Mouse (Mus musculus) kidney, embryonic 16.5 days (tissue): ENCODE measurements around the gene Top3a. TPM values are rescaled to one million over a fixed set of nuclear protein-coding genes. Genes with fewer than 3 reads are reported as not detected.

Experiments used
- ATAC-seq: fragments of 200-750 bp; cut with Nextera tagmentation; 2 replicates; pipeline ENCODE4 v1.8.0; 2017; ENCODE audit warnings: moderate TSS enrichment; ENCODE audit not compliant: low FRiP score, low TSS enrichment
- H3K27ac ChIP-seq: fragments of 300-500 bp; sonication (generic); 2 replicates; pipeline ENCODE4 v1.5.1; 2014; ENCODE audit warnings: low read length
- H3K27me3 ChIP-seq: fragments of 300-500 bp; sonication (generic); 2 replicates; pipeline ENCODE4 v1.6.1; 2014; ENCODE audit warnings: low read length, control low read depth, mixed read lengths; ENCODE audit not compliant: insufficient read depth
- H3K36me3 ChIP-seq: fragments of 300-500 bp; sonication (generic); 2 replicates; pipeline ENCODE4 v1.6.1; 2014; ENCODE audit warnings: low read length, control low read depth, mixed read lengths; ENCODE audit not compliant: insufficient read depth
- H3K4me1 ChIP-seq: fragments of 300-500 bp; sonication (generic); 2 replicates; pipeline ENCODE4 v1.6.1; 2014; ENCODE audit warnings: low read length, control low read depth, mixed read lengths; ENCODE audit not compliant: insufficient read depth
- H3K4me2 ChIP-seq: fragments of 300-500 bp; sonication (generic); replicated peaks from 2 replicates; pipeline ENCODE4 v1.6.1; 2014; ENCODE audit warnings: low read depth, low read length
- H3K4me3 ChIP-seq: fragments of 300-500 bp; sonication (generic); 2 replicates; pipeline ENCODE4 v1.5.1; 2014; ENCODE audit warnings: mild to moderate bottlenecking, low read length
- H3K9ac ChIP-seq: fragments of 300-500 bp; sonication (generic); replicated peaks from 2 replicates; pipeline ENCODE4 v1.6.1; 2014; ENCODE audit warnings: low read length
- H3K9me3 ChIP-seq: fragments of 300-500 bp; sonication (generic); 2 replicates; pipeline ENCODE4 v1.6.1; 2016; ENCODE audit warnings: low read length, control low read depth
- WGBS: fragments of 180-500 bp; shearing (Covaris S2); extraction: QIAGEN DNeasy Blood & Tissue Kit; methylation state at CpG from one replicate; pipeline ENCODE4 v1.1.7; 2014; 5-methylcytosine and 5-hydroxymethylcytosine counted together
- polyA plus RNA-seq: library from polyadenylated mRNA; unstranded; fragments of >200 nt; fragmentation: Nextera tagmentation; extraction: Ambion mirVana; gene quantifications from 2 replicates; pipeline ENCODE4 v1.2.1, GENCODE M21; 2015

Gene Top3a
- polyA plus RNA-seq, 1 experiment from 2014 or later, result 17.1 TPM

DNA sequence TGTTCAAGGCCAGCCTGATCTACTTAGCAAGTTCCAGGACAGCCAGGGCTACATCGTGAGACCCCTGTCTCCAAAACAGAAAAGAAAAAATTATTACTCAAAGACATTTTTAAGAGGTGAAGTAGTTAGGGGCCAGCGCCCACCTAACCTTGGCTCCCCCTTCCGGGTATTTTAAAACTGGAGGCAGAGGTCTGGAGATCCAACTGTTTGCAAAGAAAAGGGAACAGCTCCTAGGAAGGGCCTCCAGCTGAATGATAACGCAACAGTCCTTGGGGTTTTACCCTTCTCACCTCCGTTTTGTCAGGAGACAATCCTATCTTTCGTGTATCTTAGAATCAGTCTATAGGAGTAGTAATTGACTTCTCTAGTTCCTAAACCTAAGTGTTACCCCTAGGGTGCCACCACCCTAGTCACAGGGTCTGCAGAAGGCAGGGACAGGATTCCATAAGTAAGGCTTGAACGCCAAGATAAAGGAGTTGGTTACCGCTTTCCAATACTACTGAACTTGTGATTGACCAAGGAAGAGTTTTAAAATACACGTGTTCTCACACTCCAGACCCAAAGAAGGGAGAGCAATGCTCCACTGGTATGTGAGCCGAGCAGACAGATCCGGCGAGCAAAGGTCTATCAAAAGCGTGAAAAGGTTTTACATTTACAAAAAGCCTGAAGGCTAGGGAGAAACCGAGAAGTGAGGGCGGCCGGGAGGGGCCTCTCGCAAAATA lies 897 bp downstream of the Top3a start:
- WGBS, result 1% methylated on average over 17 of the region's 17 CpGs
- no peak for ATAC-seq
- peaks cover 45% of the 10 kb centered on the region for H3K4me1 ChIP-seq

DNA sequence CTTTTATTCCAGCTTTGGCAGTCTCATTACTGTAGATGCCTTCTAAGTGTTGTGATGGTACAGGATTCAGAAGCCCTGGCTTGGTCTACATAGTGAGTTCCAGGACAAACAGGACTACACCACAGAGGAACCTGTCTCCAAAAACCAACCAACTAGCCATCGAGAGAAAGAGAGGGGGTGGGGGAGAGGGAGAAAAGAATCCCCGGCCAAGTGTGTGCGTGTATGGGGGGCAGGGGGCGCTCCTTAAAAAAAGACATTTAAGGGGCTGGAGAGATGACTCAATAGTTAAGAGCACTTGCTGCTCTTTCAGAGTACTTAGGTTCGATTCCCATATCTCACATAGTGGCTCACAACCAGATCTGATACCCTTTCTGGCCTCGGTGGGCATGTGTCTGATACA lies 1.6 kb downstream of the Top3a start:
- H3K36me3 ChIP-seq, result peaks cover 16% of the 10 kb centered on the region; the same call in 1 of the 2 replicates
- no peaks in the 10 kb centered on the region for H3K27me3 ChIP-seq
- H3K4me3 ChIP-seq, result peak overlapping the region; percentile 69
- H3K9me3 ChIP-seq, result no peaks in the 10 kb centered on the region
- ATAC-seq, result no peak
- peak overlapping the region; percentile 93 for H3K4me2 ChIP-seq
- peaks cover 38% of the 10 kb centered on the region for H3K4me1 ChIP-seq
- peak overlapping the region; percentile 77; the same call in 1 of the 2 replicates for H3K9ac ChIP-seq
- 48% methylated on average over 6 of the region's 6 CpGs for WGBS
- H3K27ac ChIP-seq, result no peak overlapping the region

More for the DNA sequence above, 897 bp downstream of the Top3a start:
- Histone ChIP-seq H3K9me3 (no peaks in the 10 kb centered on the region), H3K27ac (peak overlapping the region; percentile 91), H3K4me3 (peak overlapping the region; percentile 69), H3K36me3 (peaks cover 16% of the 10 kb centered on the region; the same call in 1 of the 2 replicates), H3K27me3 (no peaks in the 10 kb centered on the region), H3K4me2 (peak overlapping the region; percentile 93), H3K9ac (peak overlapping the region; percentile 77)

DNA sequence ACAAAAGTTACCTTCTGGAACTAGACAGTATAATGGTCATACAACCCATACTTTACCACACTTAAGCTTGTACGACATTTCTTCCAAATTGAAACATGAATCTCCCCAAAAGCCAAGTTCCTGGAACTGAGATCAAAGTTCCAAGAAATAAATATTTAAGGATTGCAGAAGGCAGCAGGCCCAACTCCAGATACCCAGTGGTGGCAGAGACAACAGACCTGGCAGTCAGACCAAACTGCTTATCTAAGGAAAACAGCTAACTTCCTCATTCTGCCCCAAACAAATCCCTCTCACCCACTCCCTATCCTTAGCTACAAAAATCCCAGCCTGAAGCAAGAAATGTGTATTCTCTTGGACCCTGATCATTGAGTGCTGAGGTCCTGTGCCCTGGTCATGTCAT lies 2.3 kb downstream of the Top3a start:
- 0 out of 2 replicates have a peak overlapping the region, but pooled peaks have one; percentile 19 for H3K9ac ChIP-seq
- WGBS, result 81% methylated on average over 1 of the region's 1 CpGs

DNA sequence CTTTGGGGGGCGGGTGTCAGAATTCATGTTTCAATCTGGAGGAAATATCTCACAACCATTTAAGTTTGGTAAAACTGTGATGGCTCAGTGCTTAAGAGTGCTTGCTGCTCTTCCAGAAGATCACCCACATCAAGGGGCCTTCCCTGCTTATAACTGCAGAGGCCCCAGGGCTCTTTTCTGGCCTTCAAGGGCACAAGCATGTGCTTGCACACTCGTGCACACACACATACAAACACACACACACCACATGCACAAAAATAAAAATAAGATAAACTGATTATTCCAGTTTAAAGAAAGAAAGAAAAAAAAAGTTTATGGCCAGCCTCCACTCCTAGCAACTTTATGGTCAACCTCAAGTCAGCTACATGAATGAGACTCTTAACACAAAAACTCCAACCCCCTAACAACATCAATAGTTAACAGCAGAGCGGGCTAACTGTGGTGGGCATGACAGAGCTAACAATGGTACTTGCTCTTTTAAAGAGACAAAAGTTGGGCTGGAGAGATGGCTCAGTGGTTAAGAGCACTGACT lies 2.9 kb downstream of the Top3a start:
- no peak overlapping the region for H3K27ac ChIP-seq
- no peaks in the 10 kb centered on the region for H3K9me3 ChIP-seq
- no peak overlapping the region for H3K4me3 ChIP-seq
- H3K4me2 ChIP-seq, result no peak overlapping the region
- 0 out of 2 replicates have a peak overlapping the region, but pooled peaks have one; percentile 22 for H3K9ac ChIP-seq
- ATAC-seq, result no peak
- peaks cover 25% of the 10 kb centered on the region for H3K4me1 ChIP-seq
- no peaks in the 10 kb centered on the region for H3K27me3 ChIP-seq
- H3K36me3 ChIP-seq, result peaks cover 7% of the 10 kb centered on the region; the same call in 1 of the 2 replicates
- WGBS, result 86% methylated on average over 3 of the region's 3 CpGs

More for the DNA sequence above, 2.3 kb downstream of the Top3a start:
- Histone ChIP-seq H3K4me3 (no peak overlapping the region), H3K4me1 (peaks cover 31% of the 10 kb centered on the region), H3K9me3 (no peaks in the 10 kb centered on the region), H3K4me2 (no peak overlapping the region; the same call in 1 of the 2 replicates), H3K27me3 (no peaks in the 10 kb centered on the region), H3K27ac (no peak overlapping the region), H3K36me3 (peaks cover 12% of the 10 kb centered on the region; the same call in 1 of the 2 replicates)
- no peak for ATAC-seq

DNA sequence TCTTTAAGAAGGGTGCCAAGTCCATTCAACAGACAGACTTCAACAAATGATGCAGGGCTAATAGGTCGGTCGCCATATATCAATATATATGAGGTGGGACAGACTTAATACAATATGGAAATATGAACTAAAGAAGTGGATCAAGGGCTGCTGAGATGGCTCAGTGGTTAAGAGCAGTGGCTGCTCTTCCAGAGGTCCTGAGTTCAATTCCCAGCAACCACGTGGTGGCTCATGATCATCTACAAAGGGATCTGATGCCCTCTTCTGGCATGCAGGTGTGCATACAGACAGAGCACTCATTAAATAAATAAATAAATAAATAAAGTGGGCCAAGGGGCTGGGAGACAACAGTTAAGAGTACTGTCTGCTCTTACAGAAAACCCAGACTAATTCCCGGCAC lies 5.0 kb downstream of the Top3a start:
- ATAC-seq, result no peak
- Histone ChIP-seq H3K4me1 (peaks cover 15% of the 10 kb centered on the region), H3K36me3 (no peaks in the 10 kb centered on the region), H3K27ac (no peak overlapping the region), H3K4me2 (no peak overlapping the region), H3K9ac (no peak overlapping the region), H3K27me3 (no peaks in the 10 kb centered on the region), H3K4me3 (no peak overlapping the region), H3K9me3 (no peaks in the 10 kb centered on the region)
- 85% methylated on average over 4 of the region's 4 CpGs for WGBS

DNA sequence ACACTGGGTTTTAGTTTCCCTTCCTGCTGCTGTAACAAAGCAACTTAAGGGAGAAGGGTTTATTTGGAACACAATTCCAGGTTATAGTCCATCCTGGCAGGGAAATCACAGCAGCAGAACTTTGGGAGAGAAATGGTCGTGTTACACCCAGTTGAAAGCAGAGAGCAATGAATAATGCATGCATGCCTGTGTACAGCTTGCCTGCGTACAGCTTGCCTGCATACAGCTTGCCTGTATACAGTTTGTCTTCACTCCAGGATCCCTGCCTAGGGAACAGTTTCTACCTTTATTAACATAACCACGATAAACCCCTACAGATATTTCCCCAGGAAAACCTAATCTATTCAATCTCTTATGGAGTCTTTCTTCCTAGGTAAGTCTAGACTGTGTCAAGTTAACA lies 6.4 kb downstream of the Top3a start:
- ATAC-seq, result no peak
- Histone ChIP-seq H3K27me3 (no peaks in the 10 kb centered on the region), H3K36me3 (no peaks in the 10 kb centered on the region), H3K4me2 (no peak overlapping the region), H3K4me3 (no peak overlapping the region), H3K27ac (no peak overlapping the region), H3K4me1 (peaks cover 10% of the 10 kb centered on the region), H3K9ac (no peak overlapping the region), H3K9me3 (no peaks in the 10 kb centered on the region)
- WGBS, result 83% methylated on average over 3 of the region's 3 CpGs

DNA sequence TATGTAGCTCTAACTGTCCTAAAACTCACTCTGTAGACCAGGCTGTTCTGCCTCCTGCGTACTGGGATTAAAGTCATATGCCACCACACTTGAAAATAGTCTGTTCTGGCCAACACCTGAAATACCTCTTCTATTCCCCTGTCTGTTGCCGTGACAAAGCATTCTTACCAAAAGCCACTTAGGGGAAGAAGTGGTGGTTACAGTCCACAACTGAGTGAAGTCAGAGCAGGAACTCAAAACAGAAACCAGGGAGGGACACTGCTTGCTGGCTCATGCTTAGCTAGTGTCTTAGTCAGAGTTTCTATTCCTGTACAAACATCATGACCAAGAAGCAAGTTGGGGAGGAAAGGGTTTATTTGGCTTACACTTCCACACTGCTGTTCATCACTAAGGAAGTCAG lies 7.8 kb downstream of the Top3a start:
- peaks cover 5% of the 10 kb centered on the region; the same call in 1 of the 2 replicates for H3K36me3 ChIP-seq
- H3K27me3 ChIP-seq, result no peaks in the 10 kb centered on the region
- H3K9me3 ChIP-seq, result no peaks in the 10 kb centered on the region
- H3K9ac ChIP-seq, result no peak overlapping the region
- 95% methylated on average over 2 of the region's 2 CpGs for WGBS
- no peak overlapping the region for H3K4me3 ChIP-seq
- no peaks in the 10 kb centered on the region for H3K4me1 ChIP-seq
- ATAC-seq, result no peak
- H3K4me2 ChIP-seq, result no peak overlapping the region
- H3K27ac ChIP-seq, result no peak overlapping the region

DNA sequence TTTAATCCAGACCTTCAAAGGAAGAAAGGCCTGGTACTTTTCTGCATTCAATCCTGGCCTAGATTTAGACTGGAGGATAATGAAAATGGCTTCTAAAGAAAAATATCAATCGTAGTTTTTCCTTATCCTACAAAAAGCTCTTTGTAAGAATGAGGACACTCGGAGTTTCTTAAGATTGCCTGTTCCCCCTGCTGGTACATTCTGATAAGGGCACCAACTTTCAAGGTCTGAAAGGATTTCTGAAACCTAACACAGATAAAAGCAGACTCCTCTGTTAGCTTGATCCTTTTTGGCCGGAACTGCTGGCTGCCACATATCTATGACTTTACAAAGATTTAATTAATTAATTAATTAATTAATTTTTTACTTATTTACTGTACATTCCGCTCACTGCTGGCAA lies 10.2 kb downstream of the Top3a start:
- H3K4me1 ChIP-seq, result no peaks in the 10 kb centered on the region
- H3K9me3 ChIP-seq, result no peaks in the 10 kb centered on the region
- peaks cover 6% of the 10 kb centered on the region; the same call in 1 of the 2 replicates for H3K36me3 ChIP-seq
- ATAC-seq, result no peak
- H3K27me3 ChIP-seq, result no peaks in the 10 kb centered on the region
- WGBS, result 86% methylated on average over 4 of the region's 4 CpGs
- H3K4me3 ChIP-seq, result no peak overlapping the region
- no peak overlapping the region for H3K27ac ChIP-seq
- H3K4me2 ChIP-seq, result no peak overlapping the region
- H3K9ac ChIP-seq, result no peak overlapping the region

DNA sequence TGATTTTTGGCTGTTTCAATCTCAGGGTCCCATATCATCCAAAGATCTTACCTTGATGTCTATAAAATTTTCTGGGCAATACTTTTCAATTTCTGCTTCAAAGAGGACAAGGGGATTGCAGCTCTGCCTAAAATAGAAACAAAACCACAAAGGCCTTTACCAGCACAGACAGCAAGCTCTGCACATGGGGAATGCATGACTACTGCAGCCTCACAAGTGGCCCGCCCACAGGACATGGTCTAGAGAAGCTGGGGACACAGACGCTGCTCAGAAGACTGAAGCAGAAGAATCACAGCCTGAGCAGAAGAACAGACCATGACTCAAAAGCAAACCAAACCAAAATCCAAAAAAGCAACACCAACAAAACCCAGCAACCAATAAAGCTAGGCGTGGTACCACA lies 15.5 kb downstream of the Top3a start:
- WGBS, result 94% methylated on average over 3 of the region's 3 CpGs
- Histone ChIP-seq H3K9me3 (no peaks in the 10 kb centered on the region), H3K36me3 (peaks cover 35% of the 10 kb centered on the region), H3K4me3 (no peak overlapping the region), H3K4me1 (no peaks in the 10 kb centered on the region), H3K27ac (no peak overlapping the region), H3K9ac (no peak overlapping the region), H3K27me3 (no peaks in the 10 kb centered on the region), H3K4me2 (no peak overlapping the region)
- ATAC-seq, result no peak

DNA sequence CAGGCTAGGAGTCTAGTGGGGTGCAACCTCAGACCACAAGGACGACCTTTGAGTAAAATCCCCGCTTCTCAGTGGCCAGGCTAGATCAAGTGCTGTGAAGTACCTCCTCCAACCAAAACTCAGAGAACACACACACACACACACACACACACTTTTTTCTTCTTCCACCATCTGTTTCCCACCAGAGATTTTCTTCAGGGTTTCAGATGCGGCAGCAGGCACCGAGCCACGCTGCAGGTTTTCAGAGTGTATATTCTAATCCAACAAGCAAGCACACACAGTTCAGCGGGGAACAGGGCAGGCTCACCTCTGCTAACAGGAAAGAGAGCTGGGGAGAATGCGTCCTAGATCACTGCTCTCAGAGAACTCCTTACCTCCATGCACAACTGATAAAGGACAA lies 21.6 kb downstream of the Top3a start:
- Histone ChIP-seq H3K9me3 (no peaks in the 10 kb centered on the region), H3K27me3 (no peaks in the 10 kb centered on the region), H3K4me2 (no peak overlapping the region), H3K4me3 (no peak overlapping the region), H3K36me3 (peaks cover 62% of the 10 kb centered on the region), H3K27ac (no peak overlapping the region), H3K4me1 (no peaks in the 10 kb centered on the region), H3K9ac (no peak overlapping the region)
- WGBS, result 98% methylated on average over 7 of the region's 7 CpGs
- ATAC-seq, result no peak
